Mouse (Mus musculus) limb, embryonic 11.5 days (tissue): Measurements from ENCODE around the gene Ssbp3. TPM values are rescaled to one million over a fixed set of nuclear protein-coding genes. Genes with fewer than 3 reads are reported as not detected.
A peak's percentile ranks its signal among the peaks of the same experiment; 100 is the strongest.

Experiments
- ATAC-seq: fragments of 200-750 bp; cut with Nextera tagmentation; 2 replicates; pipeline ENCODE4 v1.8.0; 2017; ENCODE audit warnings: low read depth; ENCODE audit not compliant: insufficient number of reproducible peaks, low FRiP score, low TSS enrichment
- DNase-seq: peaks from one replicate; pipeline ENCODE4 v3.0.0-alpha.2; 2015; ENCODE audit warnings: low spot score
- H3K27ac ChIP-seq: fragments of 300-500 bp; sonication (generic); replicated peaks from 2 replicates; pipeline ENCODE4 v1.5.1; 2014; ENCODE audit warnings: low read depth, mild to moderate bottlenecking, low read length
- H3K27me3 ChIP-seq: fragments of 300-500 bp; sonication (generic); 2 replicates; pipeline ENCODE4 v1.6.1; 2014; ENCODE audit warnings: mild to moderate bottlenecking, low read length, mixed read lengths; ENCODE audit not compliant: control insufficient read depth, insufficient read depth
- H3K36me3 ChIP-seq: fragments of 300-500 bp; sonication (generic); 2 replicates; pipeline ENCODE4 v1.6.1; 2014; ENCODE audit warnings: mild to moderate bottlenecking, low read length, moderate library complexity, mixed read lengths; ENCODE audit not compliant: control insufficient read depth, insufficient read depth
- H3K4me1 ChIP-seq: fragments of 300-500 bp; sonication (generic); 2 replicates; pipeline ENCODE4 v1.6.1; 2014; ENCODE audit warnings: low read length, mixed read lengths; ENCODE audit not compliant: control insufficient read depth, insufficient read depth
- H3K4me2 ChIP-seq: fragments of 300-500 bp; sonication (generic); 2 replicates; pipeline ENCODE4 v1.6.1; 2014; ENCODE audit warnings: low read depth, mild to moderate bottlenecking, moderate library complexity; ENCODE audit not compliant: severe bottlenecking
- H3K4me3 ChIP-seq: fragments of 300-500 bp; sonication (generic); 2 replicates; pipeline ENCODE4 v1.5.1; 2014; ENCODE audit warnings: low read depth, low read length
- H3K9ac ChIP-seq: fragments of 300-500 bp; sonication (generic); 2 replicates; pipeline ENCODE4 v1.6.1; 2014; ENCODE audit warnings: mild to moderate bottlenecking, low read length
- H3K9me3 ChIP-seq: fragments of 300-500 bp; sonication (generic); 2 replicates; pipeline ENCODE4 v1.6.1; 2016; ENCODE audit warnings: low read length; ENCODE audit not compliant: control insufficient read depth
- WGBS: fragments of 180-500 bp; shearing (Covaris S2); extraction: QIAGEN DNeasy Blood & Tissue Kit; methylation state at CpG from one replicate; pipeline ENCODE4 v1.1.7; 2014; 5-methylcytosine and 5-hydroxymethylcytosine counted together
- polyA plus RNA-seq: library from polyadenylated mRNA; unstranded; fragments of >200 nt; fragmentation: Nextera tagmentation; extraction: Ambion mirVana; gene quantifications from 2 replicates; pipeline ENCODE4 v1.2.1, GENCODE M21; 2014

The Ssbp3 gene
- polyA plus RNA-seq, 1 experiment from 2014 or later: 186 TPM

DNA sequence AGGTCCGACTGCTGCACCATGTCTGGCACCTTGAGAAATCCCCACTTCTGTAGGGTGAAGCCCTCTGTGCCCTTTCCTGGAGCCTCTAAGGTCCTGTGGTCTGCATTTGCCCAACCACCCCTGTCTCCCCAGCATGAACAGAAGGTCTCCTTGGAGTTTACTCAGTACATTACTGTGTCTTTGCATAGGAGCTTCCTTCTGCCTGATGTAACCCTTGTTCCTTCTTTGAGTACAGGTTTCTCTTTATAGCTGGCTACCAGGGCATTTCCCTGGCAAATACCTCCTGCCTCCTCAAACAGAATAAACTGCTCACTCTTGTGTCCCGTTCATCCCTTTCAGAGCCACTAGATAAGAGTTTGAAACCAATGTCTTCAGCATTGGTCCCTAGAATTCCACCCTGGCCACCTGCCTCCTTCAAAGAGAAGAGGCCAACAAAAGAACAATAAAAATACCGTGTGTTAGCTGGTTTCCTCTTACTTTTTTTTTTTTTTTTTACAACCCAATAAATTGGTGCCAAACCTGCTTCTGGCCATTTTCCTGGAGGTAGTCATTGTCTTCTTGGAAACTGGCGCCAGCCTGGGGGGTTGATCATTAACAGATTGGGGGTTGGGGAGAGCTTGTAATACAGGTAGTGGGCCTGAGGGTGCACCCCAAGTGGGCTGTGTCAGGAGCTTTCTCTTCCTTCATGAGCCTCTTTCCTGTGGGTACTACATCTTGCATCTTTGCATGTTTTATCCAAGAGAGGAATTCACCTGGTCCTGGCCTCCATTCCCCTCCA is 72.0 kb downstream of the Ssbp3 start:
- Histone ChIP-seq H3K4me1 (peaks cover 88% of the 10 kb centered on the region), H3K9me3 (no peaks in the 10 kb centered on the region), H3K9ac (no peak overlapping the region), H3K27me3 (no peaks in the 10 kb centered on the region), H3K36me3 (peaks cover 2% of the 10 kb centered on the region; the same call in 1 of the 2 replicates), H3K27ac (no peak overlapping the region; the same call in 1 of the 2 replicates), H3K4me3 (no peak overlapping the region), H3K4me2 (no peak overlapping the region)
- no peak for DNase-seq
- 32% methylated on average over 4 of the region's 4 CpGs for WGBS
- no peak for ATAC-seq

DNA sequence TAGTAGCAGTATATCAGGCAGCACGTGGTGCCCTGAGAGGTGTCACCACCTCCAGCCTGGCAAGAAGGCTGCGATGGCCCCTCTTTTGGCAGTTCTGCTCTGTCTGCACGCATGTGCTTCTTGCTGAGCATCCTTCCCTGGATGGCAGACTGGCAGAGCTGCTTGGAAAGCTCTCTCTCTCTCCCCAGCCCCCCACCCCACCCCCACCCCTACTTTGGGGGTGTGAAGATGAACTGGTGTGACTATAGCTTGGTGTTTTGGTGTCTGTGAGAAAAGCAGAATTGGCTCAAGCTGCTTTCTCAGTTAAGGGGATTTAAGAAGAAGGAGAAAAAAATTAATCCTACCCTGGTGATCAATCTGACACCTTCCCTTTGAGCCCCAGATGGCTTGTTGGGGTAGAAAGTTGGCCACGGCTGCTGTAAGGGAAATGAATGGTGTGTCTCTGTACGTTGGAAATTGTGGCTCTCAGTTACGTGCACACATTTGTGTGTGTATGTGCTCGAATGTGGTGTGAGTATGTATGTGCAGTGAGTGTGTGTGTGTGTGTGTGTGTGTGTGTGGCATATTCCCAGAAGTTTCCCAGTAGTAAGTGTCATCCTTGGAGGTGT is 73.5 kb downstream of the Ssbp3 start:
- no peak for DNase-seq
- ATAC-seq: no peak
- H3K27me3 ChIP-seq: no peaks in the 10 kb centered on the region
- 59% methylated on average over 7 of the region's 7 CpGs for WGBS
- H3K4me3 ChIP-seq: no peak overlapping the region
- no peak overlapping the region for H3K4me2 ChIP-seq
- H3K36me3 ChIP-seq: peaks cover 2% of the 10 kb centered on the region; the same call in 1 of the 2 replicates
- peak overlapping the region; percentile 18; the same call in 1 of the 2 replicates for H3K27ac ChIP-seq
- no peaks in the 10 kb centered on the region for H3K9me3 ChIP-seq
- peaks cover 83% of the 10 kb centered on the region for H3K4me1 ChIP-seq
- H3K9ac ChIP-seq: no peak overlapping the region

DNA sequence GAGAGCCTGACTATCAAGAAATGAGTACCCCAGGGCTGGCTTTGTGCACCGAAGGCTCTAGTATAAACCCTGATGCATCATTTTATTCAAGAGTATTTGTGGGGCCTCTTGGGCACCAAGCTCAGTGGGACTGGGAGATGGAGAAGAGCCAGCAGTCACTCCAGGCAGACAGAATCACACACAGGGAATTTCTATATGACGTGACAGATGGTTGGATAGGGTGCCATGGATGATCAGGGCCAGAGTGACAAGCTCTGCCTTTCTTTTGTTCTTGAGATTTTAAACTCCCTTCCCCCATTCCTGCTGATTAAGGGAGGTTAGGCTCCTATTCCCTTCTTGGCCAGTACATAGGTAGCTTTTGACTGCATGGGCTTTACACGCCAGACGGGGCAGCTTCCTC is 74.8 kb downstream of the Ssbp3 start:
- Histone ChIP-seq H3K27me3 (no peaks in the 10 kb centered on the region), H3K4me3 (no peak overlapping the region), H3K9ac (no peak overlapping the region), H3K4me2 (no peak overlapping the region), H3K36me3 (no peaks in the 10 kb centered on the region; the same call in 1 of the 2 replicates), H3K9me3 (no peaks in the 10 kb centered on the region), H3K27ac (no peak overlapping the region), H3K4me1 (peaks cover 73% of the 10 kb centered on the region)
- no peak for DNase-seq
- ATAC-seq: no peak
- 66% methylated on average over 4 of the region's 4 CpGs for WGBS

DNA sequence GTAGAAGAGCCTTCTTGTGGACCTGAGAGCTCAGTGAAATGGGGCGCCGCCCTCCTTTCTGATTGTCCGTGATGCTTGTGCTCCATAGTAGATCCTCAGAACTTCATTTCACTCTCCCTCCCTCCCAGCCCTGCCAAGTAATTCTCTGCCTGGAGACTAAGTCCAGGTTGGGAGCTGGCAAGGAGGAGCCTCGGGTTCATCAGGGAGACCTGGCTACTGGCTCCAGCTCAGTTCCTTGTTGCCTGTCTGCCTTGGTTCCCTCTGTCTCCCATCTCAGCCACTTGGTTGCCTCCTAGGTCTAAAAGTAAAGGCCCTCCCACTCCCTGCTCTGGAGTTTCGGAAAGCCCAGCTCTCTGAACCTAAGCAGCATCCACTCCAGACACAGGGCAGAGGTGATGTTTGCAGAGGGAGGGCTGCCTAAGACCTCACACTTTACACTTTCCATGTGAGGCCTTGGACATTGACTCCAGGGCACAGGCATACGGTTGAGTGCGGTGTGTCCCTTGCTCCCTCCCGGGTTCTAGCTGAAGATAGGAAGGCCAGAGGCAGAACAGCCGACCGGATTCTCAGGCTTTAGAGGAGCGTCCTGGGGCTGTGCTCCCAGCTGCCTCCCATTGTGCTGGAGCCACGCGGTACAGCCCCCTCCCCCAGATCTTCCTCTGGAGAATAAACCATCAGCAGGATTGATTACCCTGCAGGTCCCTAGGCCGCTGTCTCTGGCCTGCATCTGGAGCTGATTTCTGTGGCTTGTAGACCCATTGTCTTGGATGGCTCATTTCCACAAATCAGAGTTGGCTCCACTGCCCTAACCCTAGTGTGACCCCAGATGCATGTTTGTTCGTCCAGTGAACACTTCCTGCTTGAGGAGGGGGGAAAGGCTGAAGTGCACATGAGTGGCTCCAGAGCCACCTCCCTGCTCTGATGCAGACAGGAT is 75.7 kb downstream of the Ssbp3 start:
- ATAC-seq: no peak
- Histone ChIP-seq H3K4me3 (no peak overlapping the region), H3K4me2 (no peak overlapping the region), H3K36me3 (no peaks in the 10 kb centered on the region; the same call in 1 of the 2 replicates), H3K27me3 (no peaks in the 10 kb centered on the region), H3K9ac (no peak overlapping the region), H3K9me3 (no peaks in the 10 kb centered on the region), H3K4me1 (peaks cover 66% of the 10 kb centered on the region), H3K27ac (peak overlapping the region; percentile 56)
- WGBS: 20% methylated on average over 15 of the region's 15 CpGs
- DNase-seq: peak; percentile 49

DNA sequence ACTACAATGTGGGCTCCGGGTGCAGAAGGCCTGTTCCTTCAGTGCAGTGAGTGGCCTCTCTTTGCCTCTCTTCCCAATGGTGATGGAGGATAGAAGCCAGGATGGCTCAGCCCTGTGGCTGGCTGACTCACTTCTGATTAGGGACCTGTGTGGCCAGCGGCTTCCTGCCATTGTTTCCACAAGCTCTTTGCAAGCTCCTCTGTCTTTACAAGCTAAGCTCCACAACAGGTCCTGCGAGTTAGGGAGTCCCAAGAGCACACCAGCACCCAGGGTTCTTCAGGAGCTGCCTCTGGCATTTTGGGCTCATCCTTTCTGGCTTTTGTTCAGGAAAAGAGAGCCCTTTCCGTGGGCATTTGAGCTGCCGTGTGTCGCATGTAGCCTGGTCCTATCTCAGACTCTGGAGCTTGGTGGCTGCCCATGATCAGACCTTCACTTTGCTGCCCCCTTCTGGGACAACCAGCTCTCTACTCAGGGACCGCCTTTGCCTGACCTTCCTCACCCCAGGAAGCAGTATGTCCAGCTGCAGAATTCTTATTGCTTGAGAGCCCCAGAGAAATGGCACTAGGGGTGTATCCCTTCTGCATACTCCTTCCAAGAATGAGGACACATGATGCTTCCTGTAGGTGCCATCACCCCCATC is 77.3 kb downstream of the Ssbp3 start:
- DNase-seq (peak; percentile 78), ATAC-seq (no peak)
- no peak overlapping the region for H3K9ac ChIP-seq
- H3K27me3 ChIP-seq: no peaks in the 10 kb centered on the region
- H3K4me3 ChIP-seq: no peak overlapping the region
- H3K4me1 ChIP-seq: peaks cover 53% of the 10 kb centered on the region
- no peak overlapping the region; the same call in 1 of the 2 replicates for H3K4me2 ChIP-seq
- H3K36me3 ChIP-seq: no peaks in the 10 kb centered on the region; the same call in 1 of the 2 replicates
- H3K27ac ChIP-seq: peak overlapping the region; percentile 43; the same call in 1 of the 2 replicates
- no peaks in the 10 kb centered on the region for H3K9me3 ChIP-seq
- 36% methylated on average over 7 of the region's 7 CpGs for WGBS

DNA sequence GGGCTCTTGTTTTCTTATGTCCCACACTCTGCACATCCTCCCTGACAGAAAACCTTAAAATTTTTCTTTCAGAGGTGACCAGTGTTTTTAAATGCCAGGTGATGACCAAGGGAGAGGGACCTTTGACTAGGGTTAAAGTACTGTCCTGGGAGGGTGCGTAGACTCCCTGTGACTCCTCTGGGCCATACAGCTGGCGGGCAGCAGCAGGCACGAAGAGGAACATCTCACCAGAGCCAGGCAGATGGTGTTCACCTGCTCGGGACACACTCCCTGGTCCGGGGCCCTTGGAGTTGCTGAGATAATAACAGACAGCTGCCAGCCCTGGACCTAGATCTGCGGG is 78.4 kb downstream of the Ssbp3 start:
- peaks cover 44% of the 10 kb centered on the region for H3K4me1 ChIP-seq
- DNase-seq (no peak), ATAC-seq (no peak)
- no peaks in the 10 kb centered on the region for H3K27me3 ChIP-seq
- no peak overlapping the region for H3K9ac ChIP-seq
- H3K27ac ChIP-seq: no peak overlapping the region
- H3K36me3 ChIP-seq: no peaks in the 10 kb centered on the region
- 65% methylated on average over 6 of the region's 6 CpGs for WGBS
- H3K4me2 ChIP-seq: no peak overlapping the region
- no peak overlapping the region for H3K4me3 ChIP-seq
- no peaks in the 10 kb centered on the region for H3K9me3 ChIP-seq

DNA sequence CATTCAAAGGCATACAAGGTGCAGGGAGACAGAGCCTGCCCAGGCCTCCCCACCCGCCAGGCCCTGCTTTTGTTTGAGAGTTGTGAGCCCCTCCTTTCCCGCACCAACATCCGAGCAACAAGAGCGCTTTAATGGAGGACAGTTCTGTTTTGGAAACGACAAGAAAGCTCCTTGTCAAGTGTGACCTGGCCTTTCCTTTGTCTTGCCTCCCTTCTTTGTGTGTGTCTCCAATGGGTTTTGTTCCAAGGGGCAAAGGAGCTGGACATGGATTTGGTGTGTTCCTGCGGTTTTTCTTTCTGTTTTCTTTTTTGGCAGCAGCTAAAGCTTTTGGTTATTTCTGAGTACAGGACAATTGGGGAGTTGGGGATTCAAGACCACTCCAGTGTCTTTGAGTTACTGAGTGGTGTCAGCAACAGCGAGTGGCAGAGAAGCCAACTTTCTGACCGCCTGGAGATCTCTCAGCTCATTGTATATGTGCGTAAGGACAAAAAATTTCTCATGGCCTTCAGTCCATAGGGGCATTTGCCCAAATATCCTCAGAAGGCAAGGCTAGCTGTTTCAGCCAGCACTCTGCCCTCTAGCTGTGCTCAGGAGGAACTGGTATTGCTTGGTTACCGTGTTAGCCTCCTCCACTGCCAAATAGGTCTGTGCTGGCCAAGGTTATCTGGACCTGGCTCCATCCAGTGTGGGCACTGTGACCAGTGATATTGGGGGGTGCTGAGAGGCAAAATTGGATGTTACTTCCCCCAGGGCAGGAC is 78.9 kb downstream of the Ssbp3 start:
- Histone ChIP-seq H3K9me3 (no peaks in the 10 kb centered on the region), H3K4me2 (no peak overlapping the region), H3K27ac (no peak overlapping the region), H3K27me3 (no peaks in the 10 kb centered on the region), H3K4me3 (no peak overlapping the region), H3K36me3 (no peaks in the 10 kb centered on the region), H3K9ac (no peak overlapping the region), H3K4me1 (peaks cover 38% of the 10 kb centered on the region)
- ATAC-seq: no peak
- WGBS: 72% methylated on average over 10 of the region's 10 CpGs
- DNase-seq: no peak
